Mouse (Mus musculus) hindbrain, embryonic 14.5 days (tissue): ENCODE measurements around the gene Clmp. TPM values are rescaled to one million over a fixed set of nuclear protein-coding genes. Genes with fewer than 3 reads are reported as not detected.
A peak's percentile ranks its signal among the peaks of the same experiment; 100 is the strongest.

Experiments used
- ATAC-seq: fragments of 200-750 bp; cut with Nextera tagmentation; 2 replicates; pipeline ENCODE4 v1.8.0; 2017; ENCODE audit warnings: moderate number of reproducible peaks, mild to moderate bottlenecking, moderate TSS enrichment, moderate library complexity; ENCODE audit not compliant: low FRiP score
- DNase-seq: peaks from one replicate; pipeline ENCODE4 v3.0.0-alpha.2; 2015; ENCODE audit warnings: low spot score
- H3K27ac ChIP-seq: fragments of 300-500 bp; sonication (generic); 2 replicates; pipeline ENCODE4 v1.5.1; 2014; ENCODE audit warnings: mild to moderate bottlenecking, moderate library complexity
- H3K27me3 ChIP-seq: fragments of 300-500 bp; sonication (generic); 2 replicates; pipeline ENCODE4 v1.6.1; 2014; ENCODE audit warnings: mild to moderate bottlenecking, low read length, mixed read lengths; ENCODE audit not compliant: control insufficient read depth, insufficient read depth
- H3K36me3 ChIP-seq: fragments of 300-500 bp; sonication (generic); replicated peaks from 2 replicates; pipeline ENCODE4 v1.6.1; 2014; ENCODE audit not compliant: control insufficient read depth, insufficient read depth
- H3K4me1 ChIP-seq: fragments of 300-500 bp; sonication (generic); replicated peaks from 2 replicates; pipeline ENCODE4 v1.6.1; 2014; ENCODE audit warnings: antibody characterized with exemption, low read length, mixed read lengths; ENCODE audit not compliant: control insufficient read depth, insufficient read depth
- H3K4me2 ChIP-seq: fragments of 300-500 bp; sonication (generic); replicated peaks from 2 replicates; pipeline ENCODE4 v1.6.1; 2014; ENCODE audit warnings: mild to moderate bottlenecking, moderate library complexity
- H3K4me3 ChIP-seq: fragments of 300-500 bp; sonication (generic); replicated peaks from 2 replicates; pipeline ENCODE4 v1.5.1; 2014; ENCODE audit warnings: mild to moderate bottlenecking, low read length
- H3K9ac ChIP-seq: fragments of 300-500 bp; sonication (generic); 2 replicates; pipeline ENCODE4 v1.6.1; 2014
- H3K9me3 ChIP-seq: fragments of 300-500 bp; sonication (generic); 2 replicates; pipeline ENCODE4 v1.6.1; 2016; ENCODE audit warnings: low read length; ENCODE audit not compliant: control insufficient read depth
- WGBS: fragments of 180-500 bp; shearing (Covaris S2); extraction: QIAGEN DNeasy Blood & Tissue Kit; methylation state at CpG from one replicate; pipeline ENCODE4 v1.1.7; 2014; 5-methylcytosine and 5-hydroxymethylcytosine counted together
- polyA plus RNA-seq: library from polyadenylated mRNA; unstranded; fragments of >200 nt; fragmentation: Nextera tagmentation; extraction: Ambion mirVana; gene quantifications from 2 replicates; pipeline ENCODE4 v1.2.1, GENCODE M21; 2014

Clmp gene
- polyA plus RNA-seq, 1 experiment from 2014 or later = 56.6 TPM

GRCm38 (mm10) chr9:40704364-40705276, 18.9 kb downstream of the Clmp start:
- no peak overlapping the region for H3K4me2 ChIP-seq
- DNase-seq = no peak
- no peaks in the 10 kb centered on the region for H3K36me3 ChIP-seq
- no peak overlapping the region; the same call in 1 of the 2 replicates for H3K27ac ChIP-seq
- no peaks in the 10 kb centered on the region for H3K9me3 ChIP-seq
- WGBS = 54% methylated on average over 10 of the region's 10 CpGs
- no peak for ATAC-seq
- no peak overlapping the region for H3K4me3 ChIP-seq
- H3K27me3 ChIP-seq = no peaks in the 10 kb centered on the region
- no peak overlapping the region for H3K9ac ChIP-seq
- H3K4me1 ChIP-seq = peaks cover 18% of the 10 kb centered on the region

GRCm38 (mm10) chr9:40708448-40709140, 22.8 kb downstream of the Clmp start:
- WGBS = 14% methylated on average over 12 of the region's 12 CpGs
- peak overlapping the region; percentile 2; the same call in 1 of the 2 replicates for H3K9ac ChIP-seq
- DNase-seq = no peak

GRCm38 (mm10) chr9:40709141-40709537, 23.4 kb downstream of the Clmp start:
- H3K36me3 ChIP-seq = no peaks in the 10 kb centered on the region
- H3K27me3 ChIP-seq = no peaks in the 10 kb centered on the region
- H3K4me2 ChIP-seq = no peak overlapping the region
- no peak overlapping the region for H3K4me3 ChIP-seq
- peaks cover 18% of the 10 kb centered on the region for H3K4me1 ChIP-seq
- no peaks in the 10 kb centered on the region for H3K9me3 ChIP-seq
- 55% methylated on average over 7 of the region's 7 CpGs for WGBS
- DNase-seq (no peak), ATAC-seq (0 out of 2 replicates have a peak, but pooled peaks have one; percentile 5)
- no peak overlapping the region for H3K9ac ChIP-seq
- 0 out of 2 replicates have a peak overlapping the region, but pooled peaks have one; percentile 11 for H3K27ac ChIP-seq

More at GRCm38 (mm10) chr9:40708448-40709140, 22.8 kb downstream of the Clmp start:
- Histone ChIP-seq H3K36me3 (no peaks in the 10 kb centered on the region), H3K4me3 (no peak overlapping the region), H3K27me3 (no peaks in the 10 kb centered on the region), H3K27ac (0 out of 2 replicates have a peak overlapping the region, but pooled peaks have one; percentile 11), H3K9me3 (no peaks in the 10 kb centered on the region), H3K4me1 (peaks cover 18% of the 10 kb centered on the region), H3K4me2 (0 out of 2 replicates have a peak overlapping the region, but pooled peaks have one; percentile 2)
- ATAC-seq = peak; percentile 36; the same call in 1 of the 2 replicates

GRCm38 (mm10) chr9:40709587-40709986, 23.8 kb downstream of the Clmp start:
- Histone ChIP-seq H3K9me3 (no peaks in the 10 kb centered on the region), H3K9ac (no peak overlapping the region), H3K36me3 (no peaks in the 10 kb centered on the region), H3K27ac (0 out of 2 replicates have a peak overlapping the region, but pooled peaks have one; percentile 11), H3K4me3 (no peak overlapping the region), H3K4me2 (no peak overlapping the region), H3K4me1 (peaks cover 18% of the 10 kb centered on the region), H3K27me3 (no peaks in the 10 kb centered on the region)
- ATAC-seq (no peak), DNase-seq (no peak)
- 42% methylated on average over 3 of the region's 3 CpGs for WGBS

- H3K27me3 ChIP-seq = no peaks in the 10 kb centered on the region
- WGBS = 54% methylated on average over 3 of the region's 3 CpGs
- H3K4me2 ChIP-seq = no peak overlapping the region
- H3K36me3 ChIP-seq = no peaks in the 10 kb centered on the region
- H3K9me3 ChIP-seq = no peaks in the 10 kb centered on the region
- DNase-seq = no peak
- H3K9ac ChIP-seq = no peak overlapping the region
- 0 out of 2 replicates have a peak overlapping the region, but pooled peaks have one; percentile 11 for H3K27ac ChIP-seq
- H3K4me3 ChIP-seq = no peak overlapping the region
- H3K4me1 ChIP-seq = peaks cover 18% of the 10 kb centered on the region
- ATAC-seq = no peak
These were observed 24.2 kb downstream of the Clmp start for GRCm38 (mm10) chr9:40709991-40710390.

GRCm38 (mm10) chr9:40711654-40712053, 25.9 kb downstream of the Clmp start:
- ATAC-seq (no peak), DNase-seq (no peak)
- H3K4me3 ChIP-seq = no peak overlapping the region
- H3K27ac ChIP-seq = no peak overlapping the region
- peaks cover 18% of the 10 kb centered on the region for H3K4me1 ChIP-seq
- no peak overlapping the region for H3K4me2 ChIP-seq
- H3K9me3 ChIP-seq = no peaks in the 10 kb centered on the region
- no peaks in the 10 kb centered on the region for H3K27me3 ChIP-seq
- no peaks in the 10 kb centered on the region for H3K36me3 ChIP-seq
- H3K9ac ChIP-seq = no peak overlapping the region
- 68% methylated on average over 4 of the region's 4 CpGs for WGBS

GRCm38 (mm10) chr9:40717182-40717874, 31.6 kb downstream of the Clmp start:
- Histone ChIP-seq H3K9me3 (no peaks in the 10 kb centered on the region), H3K4me1 (no peaks in the 10 kb centered on the region), H3K4me2 (no peak overlapping the region), H3K9ac (no peak overlapping the region), H3K27ac (no peak overlapping the region), H3K36me3 (no peaks in the 10 kb centered on the region), H3K4me3 (no peak overlapping the region), H3K27me3 (no peaks in the 10 kb centered on the region)
- no peak for ATAC-seq
- no peak for DNase-seq
- 65% methylated on average over 18 of the region's 18 CpGs for WGBS

- Histone ChIP-seq H3K4me2 (no peak overlapping the region), H3K9ac (no peak overlapping the region), H3K27ac (no peak overlapping the region), H3K9me3 (no peaks in the 10 kb centered on the region), H3K36me3 (no peaks in the 10 kb centered on the region), H3K27me3 (no peaks in the 10 kb centered on the region), H3K4me1 (no peaks in the 10 kb centered on the region), H3K4me3 (no peak overlapping the region)
- DNase-seq (no peak), ATAC-seq (no peak)
- WGBS = 33% methylated on average over 7 of the region's 7 CpGs
These were observed 32.1 kb downstream of the Clmp start for GRCm38 (mm10) chr9:40717875-40718185.

- Histone ChIP-seq H3K4me2 (no peak overlapping the region), H3K27ac (0 out of 2 replicates have a peak overlapping the region, but pooled peaks have one; percentile 41), H3K36me3 (no peaks in the 10 kb centered on the region), H3K4me3 (no peak overlapping the region), H3K4me1 (peaks cover 3% of the 10 kb centered on the region; the same call in 1 of the 2 replicates), H3K9me3 (no peaks in the 10 kb centered on the region), H3K9ac (no peak overlapping the region), H3K27me3 (no peaks in the 10 kb centered on the region)
- DNase-seq = no peak
- WGBS = 34% methylated on average over 7 of the region's 7 CpGs
- ATAC-seq = no peak
These were observed 35.1 kb downstream of the Clmp start for GRCm38 (mm10) chr9:40720881-40721280.
